Mouse (Mus musculus): ENCODE measurements around the gene Glb1l2.

Glb1l2 gene

DNA sequence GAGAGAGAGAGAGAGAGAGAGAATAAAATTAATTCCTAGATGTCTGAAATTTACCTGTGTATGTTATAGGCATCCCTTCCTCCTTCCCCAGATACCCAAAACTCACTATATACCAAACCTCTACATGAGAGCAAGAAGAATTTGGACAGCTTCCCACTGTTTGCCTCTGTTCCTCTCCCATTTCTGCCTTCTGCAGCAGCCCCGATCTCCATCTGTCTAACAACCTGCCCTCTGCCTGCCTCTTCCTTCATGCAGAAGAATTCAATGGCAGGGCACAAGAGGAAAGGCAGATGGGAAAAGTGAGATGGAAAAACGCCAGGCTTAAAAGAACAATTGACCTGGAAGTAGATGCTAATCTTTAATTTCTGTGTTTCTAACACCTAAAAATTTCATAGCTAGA lies 77.7 kb downstream of the Glb1l2 start:
- DNase-seq: no peak

DNA sequence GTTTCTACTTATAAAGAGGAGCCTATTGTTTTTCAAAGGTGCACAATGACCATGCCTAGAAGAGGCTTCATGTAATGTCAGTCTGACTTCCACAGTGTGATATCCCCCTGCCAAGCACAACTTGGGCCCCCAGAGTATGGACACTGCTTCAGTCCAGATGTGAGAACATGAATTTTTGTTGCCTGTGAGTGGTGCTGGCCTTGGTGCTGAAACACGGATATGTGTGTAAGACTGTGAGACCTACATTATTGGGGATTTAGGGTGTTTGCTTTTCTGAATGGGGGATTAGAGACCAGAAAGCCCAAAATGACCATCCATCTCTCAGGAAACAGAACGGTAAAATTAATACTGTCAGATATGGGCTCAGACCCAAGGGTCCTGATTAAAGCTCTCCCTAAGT lies 78.8 kb downstream of the Glb1l2 start:
- DNase-seq: peak; percentile 29

GRCm38 (mm10) chr9:26725709-26726108 lies 80.6 kb downstream of the Glb1l2 start:
- DNase-seq: no peak

- DNase-seq: no peak
These were observed 84.5 kb downstream of the Glb1l2 start for GRCm38 (mm10) chr9:26721771-26722170.

GRCm38 (mm10) chr9:26718388-26718787 lies 87.9 kb downstream of the Glb1l2 start:
- no peak for DNase-seq
